Comparison of ENCODE assay signal across 18 mouse cellular contexts in the genomic region with DNA sequence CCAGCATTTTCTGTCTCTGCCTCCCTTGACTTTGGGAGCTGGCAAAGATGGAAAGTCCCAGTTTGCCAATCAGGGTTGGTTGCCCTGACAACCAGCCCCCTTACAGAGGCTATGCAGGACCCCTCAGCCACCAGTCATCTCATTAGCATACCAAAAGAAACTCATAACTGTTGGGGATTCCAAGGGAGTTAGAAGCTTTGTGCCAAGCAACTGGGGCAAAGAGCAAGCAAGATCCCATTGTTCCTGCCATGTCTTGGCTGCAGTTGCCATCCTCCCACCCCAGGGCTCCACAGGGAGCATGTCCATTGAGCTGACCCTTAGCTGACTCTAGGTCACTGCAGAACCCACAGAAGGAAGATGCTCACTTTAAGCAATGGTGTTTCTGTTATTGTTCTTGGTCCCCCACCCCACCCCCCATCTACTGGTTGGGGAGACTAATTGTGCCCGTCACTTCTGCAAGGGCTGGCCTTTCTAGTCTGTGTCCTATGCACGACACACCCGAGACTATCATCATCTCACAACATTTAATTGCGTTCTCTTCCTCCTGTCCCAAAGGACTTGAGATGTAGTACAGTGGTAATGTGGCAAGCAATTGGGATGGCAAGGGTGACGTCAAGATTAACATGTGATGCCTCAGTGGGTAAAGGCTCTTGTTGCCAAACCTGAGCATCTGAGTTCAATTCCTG.
DNase-seq lines count a peak whose midpoint lies in the region; ATAC-seq and TF ChIP-seq lines count a peak whose summit lies in the region.
"Had no signal": no experiment of that assay in that cellular context is flagged by ENCODE, and none has a peak within 500 bp of the region (broad histone marks: within the 10 kb centered on the region; RNA-seq: fewer than 3 reads in every experiment).

No protein-coding gene starts in this region.

- H3K36me3 ChIP-seq in forebrain, postnatal 0 days (ENCODE audit: insufficient read depth): no peaks in the 10 kb centered on the region
- no peaks in the 10 kb centered on the region for H3K36me3 ChIP-seq in midbrain, embryonic 11.5 days (ENCODE audit: control insufficient read depth, insufficient read depth, low read length)
- no peaks in the 10 kb centered on the region for H3K36me3 ChIP-seq in neural tube, embryonic 14.5 days (ENCODE audit: control insufficient read depth, insufficient read depth, low read length)
- H3K36me3 ChIP-seq in heart, adult 2 months (ENCODE audit: control insufficient read depth, insufficient read depth, low read length): no peaks in the 10 kb centered on the region
- H3K36me3 ChIP-seq: limb, embryonic 13.5 days had no signal

- DNase-seq in embryo, embryonic 11.5 days (ENCODE audit: low read depth, low spot score): peak; percentile 31
- no peak for DNase-seq in forebrain, postnatal 0 days
- peak; percentile 95 for DNase-seq in midbrain, embryonic 11.5 days (ENCODE audit: low spot score, missing footprints)
- DNase-seq in heart, adult 2 months: no peak
- no peak for DNase-seq in right cerebral cortex, postnatal 36 days (ENCODE audit: low spot score in 2 of 2)
- no peak for DNase-seq in right cerebral cortex, postnatal 4 days
- no peak for DNase-seq in left cerebral cortex, adult 18-20 months (ENCODE audit: low spot score in 2 of 2)
- DNase-seq: cerebellum, postnatal 25 days; gastrocnemius, postnatal 14 days; kidney, postnatal 10 days; layer of hippocampus, adult 9-11 months; lung, embryonic 14.5 days; thymus, postnatal 4 days had no signal

- TF ChIP-seq CTCF in forebrain, postnatal 0 days (IDR thresholded peaks at IDR 0.05; ENCODE audit: low read depth): no peak
- TF ChIP-seq CTCF in heart, adult 2 months (IDR thresholded peaks at IDR 0.05): no peak

- peak; percentile 62 for ATAC-seq in forebrain, postnatal 0 days
- peak; percentile 95 for ATAC-seq in midbrain, embryonic 11.5 days (ENCODE audit: low FRiP score)
- peak; percentile 85 for ATAC-seq in neural tube, embryonic 14.5 days (ENCODE audit: low read depth)
- ATAC-seq: CD4-positive, CD25-positive, alpha-beta regulatory T cell, adult 4 months; inflammation-experienced regulatory T-cells, adult 6 months had no signal

- whole genome bisulfite sequencing in forebrain, postnatal 0 days: 37% methylated on average over 5 of the region's 5 CpGs
- 18% methylated on average over 5 of the region's 5 CpGs for WGBS in midbrain, embryonic 11.5 days
- 25% methylated on average over 5 of the region's 5 CpGs for WGBS in neural tube, embryonic 14.5 days
- WGBS in heart, adult 2 months: 92% methylated on average over 5 of the region's 5 CpGs

- H3K9me3 ChIP-seq in forebrain, postnatal 0 days (ENCODE audit: low read length): no peaks in the 10 kb centered on the region
- H3K9me3 ChIP-seq in midbrain, embryonic 11.5 days (ENCODE audit: control insufficient read depth, low read length): no peaks in the 10 kb centered on the region
- no peaks in the 10 kb centered on the region for H3K9me3 ChIP-seq in neural tube, embryonic 14.5 days (ENCODE audit: control insufficient read depth, low read length)
- H3K9me3 ChIP-seq: limb, embryonic 13.5 days had no signal

- intact Hi-C loops in heart, adult 2 months (cut with DNase I): no loop called here

- no peaks in the 10 kb centered on the region for H3K4me1 ChIP-seq in forebrain, postnatal 0 days (ENCODE audit: insufficient read depth)
- peaks cover 24% of the 10 kb centered on the region for H3K4me1 ChIP-seq in midbrain, embryonic 11.5 days (ENCODE audit: control insufficient read depth, insufficient read depth, low read length)
- H3K4me1 ChIP-seq in neural tube, embryonic 14.5 days (ENCODE audit: control insufficient read depth, insufficient read depth, low read length): 0 out of 2 replicates have a peak, but pooled peaks cover 3% of the 10 kb centered on the region
- H3K4me1 ChIP-seq in heart, adult 2 months (ENCODE audit: control insufficient read depth, insufficient read depth, low read length): no peaks in the 10 kb centered on the region

- no peak for TF ChIP-seq POLR2A in heart, adult 2 months (IDR thresholded peaks at IDR 0.05; ENCODE audit: insufficient read depth, low read depth, low read length)

- H3K27ac ChIP-seq in forebrain, postnatal 0 days (ENCODE audit: low read depth, low read length): no peak overlapping the region
- H3K27ac ChIP-seq in midbrain, embryonic 11.5 days (ENCODE audit: low read depth, low read length): no peak overlapping the region
- no peak overlapping the region for H3K27ac ChIP-seq in neural tube, embryonic 14.5 days (ENCODE audit: low read depth, low read length)
- H3K27ac ChIP-seq in heart, adult 2 months: no peak overlapping the region
- H3K27ac ChIP-seq: limb, embryonic 13.5 days had no signal

- no peak overlapping the region for H3K4me3 ChIP-seq in forebrain, postnatal 0 days (ENCODE audit: low read depth, low read length)
- H3K4me3 ChIP-seq in midbrain, embryonic 11.5 days (ENCODE audit: low read depth, low read length): no peak overlapping the region
- H3K4me3 ChIP-seq in neural tube, embryonic 14.5 days (ENCODE audit: low read depth, low read length): no peak overlapping the region
- no peak overlapping the region for H3K4me3 ChIP-seq in heart, adult 2 months
- H3K4me3 ChIP-seq: erythroblast, embryonic 14.5 days; limb, embryonic 13.5 days had no signal

- H3K27me3 ChIP-seq in forebrain, postnatal 0 days (ENCODE audit: insufficient read depth, low read length): no peaks in the 10 kb centered on the region
- H3K27me3 ChIP-seq in midbrain, embryonic 11.5 days (ENCODE audit: control insufficient read depth, insufficient read depth, low read length): peaks cover 69% of the 10 kb centered on the region
- 0 out of 2 replicates have a peak, but pooled peaks cover 3% of the 10 kb centered on the region for H3K27me3 ChIP-seq in neural tube, embryonic 14.5 days (ENCODE audit: control insufficient read depth, insufficient read depth, low read length)
- no peaks in the 10 kb centered on the region for H3K27me3 ChIP-seq in heart, adult 2 months (ENCODE audit: control insufficient read depth, insufficient read depth, low read length)
- H3K27me3 ChIP-seq: limb, embryonic 13.5 days had no signal

- TF ChIP-seq EP300 in heart, adult 2 months (IDR thresholded peaks at IDR 0.05; ENCODE audit: insufficient read depth, low read depth, low read length): no peak

- no peak overlapping the region for H3K9ac ChIP-seq in forebrain, postnatal 0 days
- H3K9ac ChIP-seq in midbrain, embryonic 11.5 days (ENCODE audit: low read length): no peak overlapping the region
- no peak overlapping the region for H3K9ac ChIP-seq in neural tube, embryonic 14.5 days (replicated peaks; ENCODE audit: low read depth, low read length)
- H3K9ac ChIP-seq in heart, adult 2 months (ENCODE audit: low read depth, low read length): no peak overlapping the region
- H3K9ac ChIP-seq: limb, embryonic 13.5 days; lung, embryonic 14.5 days had no signal

- no peak overlapping the region for H3K4me2 ChIP-seq in forebrain, postnatal 0 days (ENCODE audit: low read depth)
- H3K4me2 ChIP-seq in midbrain, embryonic 11.5 days: peak overlapping the region; percentile 10; the same call in 1 of the 2 replicates
- no peak overlapping the region for H3K4me2 ChIP-seq in neural tube, embryonic 14.5 days (ENCODE audit: low read depth, low read length)
- H3K4me2 ChIP-seq: limb, embryonic 13.5 days; lung, embryonic 14.5 days had no signal

- H3K79me2 ChIP-seq in heart, adult 2 months (replicated peaks; ENCODE audit: control insufficient read depth, insufficient read depth, low read length): no peaks in the 10 kb centered on the region; the same call in 1 of the 2 replicates

Comparison
In these comparisons a context has a peak if more than half of its experiments do, and no peak if none do; other contexts are left out.
1. DNase-seq: peak in embryo, embryonic 11.5 days (single experiment) and midbrain, embryonic 11.5 days (single experiment); none in forebrain, postnatal 0 days (single experiment), heart, adult 2 months (0 of 2), right cerebral cortex, postnatal 36 days (0 of 2), right cerebral cortex, postnatal 4 days (single experiment) and left cerebral cortex, adult 18-20 months (0 of 2).
2. Peak in every context shown above with its lines, with median percentiles within 50 percentile points of each other: ATAC-seq.